In genomic region chr6:66200136-66200790, GRCm38 (mm10) we compare ENCODE assay signal across 14 mouse cellular contexts.
A peak's percentile ranks its signal among the peaks of the same experiment; 100 is the strongest.
DNase-seq lines count a peak whose midpoint lies in the region; ATAC-seq lines count a peak whose summit lies in the region.
"Had no signal": no experiment of that assay in that cellular context is flagged by ENCODE, and none has a peak within 500 bp of the region (broad histone marks: within the 10 kb centered on the region; RNA-seq: fewer than 3 reads in every experiment).

No protein-coding gene starts in this region.

- 0 out of 2 replicates have a peak overlapping the region, but pooled peaks have one; percentile 7 for H3K27ac ChIP-seq in heart, embryonic 12.5 days (ENCODE audit: poor library complexity, severe bottlenecking)
- peak overlapping the region; percentile 33; the same call in 1 of the 2 replicates for H3K27ac ChIP-seq in limb, embryonic 15.5 days
- H3K27ac ChIP-seq: embryonic facial prominence, embryonic 12.5 days; gastrocnemius, adult 2 months; liver, embryonic 13.5 days had no signal

- H3K27me3 ChIP-seq in heart, embryonic 12.5 days (replicated peaks): no peaks in the 10 kb centered on the region
- H3K27me3 ChIP-seq in limb, embryonic 15.5 days: no peaks in the 10 kb centered on the region
- H3K27me3 ChIP-seq: embryonic facial prominence, embryonic 12.5 days; liver, embryonic 13.5 days; Patski had no signal

- no peak for DNase-seq in heart, adult 9 months (ENCODE audit: low spot score in 2 of 2)
- peak; percentile 26 for DNase-seq in thymus, postnatal 14 days
- no peak for DNase-seq in thymus, postnatal 4 days
- no peak for DNase-seq in adrenal gland, postnatal 10 days
- DNase-seq: B cell, adult 2 months; gastrocnemius, adult 2 months; liver, embryonic 13.5 days had no signal

- no peak overlapping the region for H3K9ac ChIP-seq in heart, embryonic 12.5 days
- no peak overlapping the region for H3K9ac ChIP-seq in limb, embryonic 15.5 days
- H3K9ac ChIP-seq: embryonic facial prominence, embryonic 12.5 days; liver, embryonic 13.5 days had no signal

- H3K4me3 ChIP-seq in heart, embryonic 12.5 days: no peak overlapping the region
- no peak overlapping the region for H3K4me3 ChIP-seq in limb, embryonic 15.5 days
- H3K4me3 ChIP-seq: embryonic facial prominence, embryonic 12.5 days; gastrocnemius, adult 2 months; liver, embryonic 13.5 days had no signal

- no peaks in the 10 kb centered on the region for H3K36me3 ChIP-seq in heart, embryonic 12.5 days
- no peaks in the 10 kb centered on the region for H3K36me3 ChIP-seq in limb, embryonic 15.5 days
- H3K36me3 ChIP-seq: embryonic facial prominence, embryonic 12.5 days; liver, embryonic 13.5 days had no signal

- 0 out of 2 replicates have a peak, but pooled peaks cover 3% of the 10 kb centered on the region for H3K4me1 ChIP-seq in heart, embryonic 12.5 days (replicated peaks)
- peaks cover 3% of the 10 kb centered on the region; the same call in 1 of the 2 replicates for H3K4me1 ChIP-seq in limb, embryonic 15.5 days
- H3K4me1 ChIP-seq: liver, embryonic 13.5 days had no signal

- peak; percentile 53; the same call in 1 of the 2 replicates for ATAC-seq in heart, embryonic 12.5 days (ENCODE audit: insufficient number of reproducible peaks, low FRiP score)
- no peak for ATAC-seq in limb, embryonic 15.5 days (ENCODE audit: insufficient number of reproducible peaks, low FRiP score, low TSS enrichment, low read depth)
- no peak for ATAC-seq in erythroblast, adult 5-6 weeks (replicated peaks; ENCODE audit: low FRiP score, poor library complexity, severe bottlenecking)
- no peak for ATAC-seq in inflammation-experienced regulatory T-cells, adult 6 months
- ATAC-seq: midbrain, embryonic 16.5 days; Patski had no signal

- H3K9me3 ChIP-seq in heart, embryonic 12.5 days (replicated peaks): no peaks in the 10 kb centered on the region
- no peaks in the 10 kb centered on the region for H3K9me3 ChIP-seq in limb, embryonic 15.5 days
- H3K9me3 ChIP-seq: embryonic facial prominence, embryonic 12.5 days; liver, embryonic 13.5 days had no signal

- peak overlapping the region; percentile 55 for H3K4me2 ChIP-seq in heart, embryonic 12.5 days
- H3K4me2 ChIP-seq in limb, embryonic 15.5 days: no peak overlapping the region
- H3K4me2 ChIP-seq: embryonic facial prominence, embryonic 12.5 days; liver, embryonic 13.5 days had no signal

- WGBS in heart, embryonic 12.5 days: 9% methylated on average over 6 of the region's 6 CpGs
- whole genome bisulfite sequencing in limb, embryonic 15.5 days: 18% methylated on average over 6 of the region's 6 CpGs
